Mouse (Mus musculus) lung, postnatal 0 days (tissue): ENCODE data around the gene Tbkbp1. TPM values are rescaled to one million over a fixed set of nuclear protein-coding genes. Genes with fewer than 3 reads are reported as not detected.

ENCODE experiments used
- ATAC-seq: fragments of 200-750 bp; cut with Nextera tagmentation; 2 replicates; pipeline ENCODE4 v1.8.0; 2017; ENCODE audit warnings: moderate library complexity
- DNase-seq: peaks from one replicate; pipeline ENCODE4 v3.0.0-alpha.2; 2016; ENCODE audit warnings: low spot score
- H3K27ac ChIP-seq: fragments of 300-500 bp; sonication (generic); 2 replicates; pipeline ENCODE4 v1.5.1; 2014; ENCODE audit warnings: antibody characterized with exemption, mild to moderate bottlenecking, low read length, mixed read lengths
- H3K27me3 ChIP-seq: fragments of 300-500 bp; sonication (generic); replicated peaks from 2 replicates; pipeline ENCODE4 v1.6.1; 2014; ENCODE audit warnings: low read length, mixed read lengths; ENCODE audit not compliant: insufficient read depth
- H3K36me3 ChIP-seq: fragments of 300-500 bp; sonication (generic); 2 replicates; pipeline ENCODE4 v1.6.1; 2014; ENCODE audit warnings: low read length, mixed read lengths; ENCODE audit not compliant: insufficient read depth
- H3K4me1 ChIP-seq: fragments of 300-500 bp; sonication (generic); 2 replicates; pipeline ENCODE4 v1.6.1; 2014; ENCODE audit warnings: antibody characterized with exemption, low read depth, low read length, mixed read lengths; ENCODE audit not compliant: insufficient read depth
- H3K4me2 ChIP-seq: fragments of 300-500 bp; sonication (generic); replicated peaks from 2 replicates; pipeline ENCODE4 v1.6.1; 2014; ENCODE audit warnings: low read depth, mild to moderate bottlenecking, low read length, moderate library complexity, mixed read lengths
- H3K4me3 ChIP-seq: fragments of 300-500 bp; sonication (generic); 2 replicates; pipeline ENCODE4 v1.5.1; 2014; ENCODE audit warnings: low read depth, low read length
- H3K9ac ChIP-seq: fragments of 300-500 bp; sonication (generic); replicated peaks from 2 replicates; pipeline ENCODE4 v1.6.1; 2014; ENCODE audit warnings: low read depth, mild to moderate bottlenecking
- H3K9me3 ChIP-seq: fragments of 300-500 bp; sonication (generic); 2 replicates; pipeline ENCODE4 v1.6.1; 2016; ENCODE audit warnings: low read length, mixed read lengths
- CTCF ChIP-seq: IDR thresholded peaks from 2 replicates; pipeline ENCODE4 v1.5.1; 2016; ENCODE audit warnings: antibody characterized with exemption, mild to moderate bottlenecking
- EP300 ChIP-seq: IDR thresholded peaks from 2 replicates; pipeline ENCODE4 v1.6.1; 2016; ENCODE audit warnings: antibody characterized with exemption, mild to moderate bottlenecking, control low read depth
- WGBS: fragments of 180-500 bp; shearing (Covaris S2); extraction: QIAGEN DNeasy Blood & Tissue Kit; methylation state at CpG from one replicate; pipeline ENCODE4 v1.1.7; 2014; 5-methylcytosine and 5-hydroxymethylcytosine counted together
- polyA plus RNA-seq: library from polyadenylated mRNA; unstranded; fragments of >200 nt; fragmentation: Nextera tagmentation; extraction: Ambion mirVana; gene quantifications from 2 replicates; pipeline ENCODE4 v1.2.1, GENCODE M21; 2015

The Tbkbp1 gene
- polyA plus RNA-seq, 1 experiment from 2014 or later: 8.1 TPM

GRCm38 (mm10) chr11:97176851-97177250, 25.6 kb upstream of the Tbkbp1 start:
- Histone ChIP-seq H3K27ac (no peak overlapping the region), H3K4me2 (no peak overlapping the region), H3K9ac (no peak overlapping the region), H3K27me3 (no peaks in the 10 kb centered on the region), H3K4me1 (no peaks in the 10 kb centered on the region), H3K4me3 (no peak overlapping the region), H3K9me3 (no peaks in the 10 kb centered on the region), H3K36me3 (peaks cover 69% of the 10 kb centered on the region)
- 51% methylated on average over 3 of the region's 3 CpGs for WGBS
- DNase-seq: peak; percentile 78
- peak; percentile 17; the same call in 1 of the 2 replicates for ATAC-seq
- TF ChIP-seq CTCF (peak; percentile 79), EP300 (no peak)

- Histone ChIP-seq H3K27me3 (no peaks in the 10 kb centered on the region), H3K4me2 (no peak overlapping the region), H3K27ac (no peak overlapping the region), H3K9me3 (no peaks in the 10 kb centered on the region), H3K4me1 (no peaks in the 10 kb centered on the region), H3K4me3 (no peak overlapping the region), H3K36me3 (peaks cover 68% of the 10 kb centered on the region), H3K9ac (no peak overlapping the region)
- TF ChIP-seq CTCF (no peak), EP300 (no peak)
- DNase-seq (no peak), ATAC-seq (no peak)
- WGBS: 92% methylated on average over 7 of the region's 7 CpGs
Measured at GRCm38 (mm10) chr11:97175499-97175898, 24.2 kb upstream of the Tbkbp1 start.

GRCm38 (mm10) chr11:97160341-97160740, 9.0 kb upstream of the Tbkbp1 start:
- no peaks in the 10 kb centered on the region for H3K9me3 ChIP-seq
- no peak overlapping the region for H3K4me2 ChIP-seq
- H3K27ac ChIP-seq: no peak overlapping the region
- ATAC-seq: no peak
- no peaks in the 10 kb centered on the region for H3K27me3 ChIP-seq
- H3K9ac ChIP-seq: no peak overlapping the region
- no peaks in the 10 kb centered on the region for H3K4me1 ChIP-seq
- TF ChIP-seq CTCF (no peak), EP300 (no peak)
- H3K36me3 ChIP-seq: peaks cover 50% of the 10 kb centered on the region
- 81% methylated on average over 6 of the region's 6 CpGs for WGBS
- H3K4me3 ChIP-seq: no peak overlapping the region
- no peak for DNase-seq

GRCm38 (mm10) chr11:97156999-97157398, 5.7 kb upstream of the Tbkbp1 start:
- Histone ChIP-seq H3K9ac (no peak overlapping the region), H3K4me3 (no peak overlapping the region), H3K4me2 (no peak overlapping the region), H3K36me3 (peaks cover 26% of the 10 kb centered on the region), H3K4me1 (0 out of 2 replicates have a peak, but pooled peaks cover 3% of the 10 kb centered on the region), H3K27ac (no peak overlapping the region), H3K27me3 (no peaks in the 10 kb centered on the region), H3K9me3 (no peaks in the 10 kb centered on the region)
- TF ChIP-seq CTCF (no peak), EP300 (no peak)
- WGBS: 73% methylated on average over 7 of the region's 7 CpGs
- ATAC-seq: no peak
- DNase-seq: no peak

GRCm38 (mm10) chr11:97152662-97153287, 1.5 kb upstream of the Tbkbp1 start:
- H3K4me3 ChIP-seq: no peak overlapping the region
- WGBS: 30% methylated on average over 10 of the region's 10 CpGs
- DNase-seq (peak; percentile 27), ATAC-seq (no peak)
- 0 out of 2 replicates have a peak, but pooled peaks cover 3% of the 10 kb centered on the region for H3K4me1 ChIP-seq
- no peak overlapping the region; the same call in 1 of the 2 replicates for H3K27ac ChIP-seq
- no peaks in the 10 kb centered on the region for H3K27me3 ChIP-seq
- no peaks in the 10 kb centered on the region for H3K36me3 ChIP-seq
- H3K9me3 ChIP-seq: no peaks in the 10 kb centered on the region
- TF ChIP-seq CTCF (peak; percentile 44), EP300 (no peak)
- H3K4me2 ChIP-seq: no peak overlapping the region
- H3K9ac ChIP-seq: no peak overlapping the region

- H3K9me3 ChIP-seq: no peaks in the 10 kb centered on the region
- H3K4me3 ChIP-seq: peak overlapping the region; percentile 77; the same call in 1 of the 2 replicates
- TF ChIP-seq CTCF (no peak), EP300 (no peak)
- no peaks in the 10 kb centered on the region for H3K27me3 ChIP-seq
- 0 out of 2 replicates have a peak, but pooled peaks cover 3% of the 10 kb centered on the region for H3K4me1 ChIP-seq
- no peak for ATAC-seq
- no peak overlapping the region for H3K9ac ChIP-seq
- DNase-seq: peak; percentile 68
- 2% methylated on average over 11 of the region's 11 CpGs for whole genome bisulfite sequencing
- peak overlapping the region; percentile 93 for H3K4me2 ChIP-seq
- H3K27ac ChIP-seq: no peak overlapping the region; the same call in 1 of the 2 replicates
- no peaks in the 10 kb centered on the region for H3K36me3 ChIP-seq
Measured at GRCm38 (mm10) chr11:97152023-97152426, 730 bp upstream of the Tbkbp1 start.
